Mouse (Mus musculus): ENCODE measurements around the gene Dars2. TPM values are rescaled to one million over a fixed set of nuclear protein-coding genes. Genes with fewer than 3 reads are reported as not detected.

Dars2 gene
- polyA plus RNA-seq, 1 experiment from 2014 or later: 10.9 TPM

GRCm38 (mm10) chr1:161025410-161026210 lies 44.8 kb downstream of the Dars2 start:
- H3K4me3 ChIP-seq (ENCODE audit: low read depth, low read length): no peak overlapping the region
- H3K9ac ChIP-seq (replicated peaks; ENCODE audit: low read depth): no peak overlapping the region
- WGBS: 59% methylated on average over 5 of the region's 5 CpGs
- TF ChIP-seq CTCF (IDR thresholded peaks at IDR 0.05) (no peak), EP300 (IDR thresholded peaks at IDR 0.05) (no peak)
- H3K27ac ChIP-seq (ENCODE audit: low read length): peak overlapping the region; percentile 2; the same call in 1 of the 2 replicates
- H3K9me3 ChIP-seq (ENCODE audit: low read length): no peaks in the 10 kb centered on the region
- H3K4me1 ChIP-seq (ENCODE audit: insufficient read depth, low read depth, low read length): no peaks in the 10 kb centered on the region
- ATAC-seq (peak; percentile 68), DNase-seq (ENCODE audit: low spot score) (peak; percentile 73)
- H3K27me3 ChIP-seq (replicated peaks; ENCODE audit: insufficient read depth, low read length): no peaks in the 10 kb centered on the region
- no peak overlapping the region for H3K4me2 ChIP-seq (replicated peaks; ENCODE audit: low read depth, low read length)
- H3K36me3 ChIP-seq (ENCODE audit: insufficient read depth, low read length): no peaks in the 10 kb centered on the region

- WGBS: 95% methylated on average over 14 of the region's 14 CpGs
- Histone ChIP-seq H3K4me1 (ENCODE audit: insufficient read depth, low read depth, low read length) (no peaks in the 10 kb centered on the region), H3K36me3 (ENCODE audit: insufficient read depth, low read length) (peaks cover 3% of the 10 kb centered on the region; the same call in 1 of the 2 replicates), H3K27me3 (replicated peaks; ENCODE audit: insufficient read depth, low read length) (no peaks in the 10 kb centered on the region), H3K9ac (replicated peaks; ENCODE audit: low read depth) (no peak overlapping the region), H3K4me3 (ENCODE audit: low read depth, low read length) (no peak overlapping the region), H3K27ac (ENCODE audit: low read length) (no peak overlapping the region), H3K9me3 (ENCODE audit: low read length) (no peaks in the 10 kb centered on the region), H3K4me2 (replicated peaks; ENCODE audit: low read depth, low read length) (no peak overlapping the region)
- ATAC-seq (no peak), DNase-seq (ENCODE audit: low spot score) (no peak)
- TF ChIP-seq CTCF (IDR thresholded peaks at IDR 0.05): no peak
- TF ChIP-seq EP300 (IDR thresholded peaks at IDR 0.05): no peak
These were observed 50.4 kb downstream of the Dars2 start for GRCm38 (mm10) chr1:161020051-161020450.

GRCm38 (mm10) chr1:161016378-161016777 lies 54.1 kb downstream of the Dars2 start:
- Histone ChIP-seq H3K36me3 (ENCODE audit: insufficient read depth, low read length) (peaks cover 3% of the 10 kb centered on the region; the same call in 1 of the 2 replicates), H3K27me3 (replicated peaks; ENCODE audit: insufficient read depth, low read length) (no peaks in the 10 kb centered on the region), H3K27ac (ENCODE audit: low read length) (no peak overlapping the region), H3K4me2 (replicated peaks; ENCODE audit: low read depth, low read length) (no peak overlapping the region), H3K9me3 (ENCODE audit: low read length) (no peaks in the 10 kb centered on the region), H3K9ac (replicated peaks; ENCODE audit: low read depth) (no peak overlapping the region), H3K4me3 (ENCODE audit: low read depth, low read length) (no peak overlapping the region), H3K4me1 (ENCODE audit: insufficient read depth, low read depth, low read length) (no peaks in the 10 kb centered on the region)
- ATAC-seq (no peak), DNase-seq (ENCODE audit: low spot score) (no peak)
- WGBS: 81% methylated on average over 2 of the region's 2 CpGs
- TF ChIP-seq EP300 (IDR thresholded peaks at IDR 0.05) (no peak), CTCF (IDR thresholded peaks at IDR 0.05) (no peak)

- Histone ChIP-seq H3K4me1 (ENCODE audit: insufficient read depth, low read depth, low read length) (no peaks in the 10 kb centered on the region), H3K36me3 (ENCODE audit: insufficient read depth, low read length) (0 out of 2 replicates have a peak, but pooled peaks cover 5% of the 10 kb centered on the region), H3K4me3 (ENCODE audit: low read depth, low read length) (no peak overlapping the region), H3K9ac (replicated peaks; ENCODE audit: low read depth) (no peak overlapping the region), H3K27me3 (replicated peaks; ENCODE audit: insufficient read depth, low read length) (no peaks in the 10 kb centered on the region), H3K9me3 (ENCODE audit: low read length) (no peaks in the 10 kb centered on the region), H3K27ac (ENCODE audit: low read length) (no peak overlapping the region), H3K4me2 (replicated peaks; ENCODE audit: low read depth, low read length) (no peak overlapping the region)
- no peak for DNase-seq (ENCODE audit: low spot score)
- no peak for TF ChIP-seq EP300 (IDR thresholded peaks at IDR 0.05)
- no peak for TF ChIP-seq CTCF (IDR thresholded peaks at IDR 0.05)
- ATAC-seq: no peak
- WGBS: 66% methylated on average over 4 of the region's 4 CpGs
These were observed 60.0 kb downstream of the Dars2 start for GRCm38 (mm10) chr1:161010436-161010835.

GRCm38 (mm10) chr1:161008038-161008437 lies 62.4 kb downstream of the Dars2 start:
- no peak overlapping the region for H3K4me3 ChIP-seq (ENCODE audit: low read depth, low read length)
- TF ChIP-seq CTCF (IDR thresholded peaks at IDR 0.05) (no peak), EP300 (IDR thresholded peaks at IDR 0.05) (no peak)
- no peaks in the 10 kb centered on the region for H3K4me1 ChIP-seq (ENCODE audit: insufficient read depth, low read depth, low read length)
- 80% methylated on average over 2 of the region's 2 CpGs for WGBS
- no peak for ATAC-seq
- H3K9ac ChIP-seq (replicated peaks; ENCODE audit: low read depth): no peak overlapping the region
- no peak overlapping the region for H3K27ac ChIP-seq (ENCODE audit: low read length)
- H3K27me3 ChIP-seq (replicated peaks; ENCODE audit: insufficient read depth, low read length): no peaks in the 10 kb centered on the region
- DNase-seq (ENCODE audit: low spot score): no peak
- no peak overlapping the region for H3K4me2 ChIP-seq (replicated peaks; ENCODE audit: low read depth, low read length)
- H3K9me3 ChIP-seq (ENCODE audit: low read length): no peaks in the 10 kb centered on the region
- 0 out of 2 replicates have a peak, but pooled peaks cover 5% of the 10 kb centered on the region for H3K36me3 ChIP-seq (ENCODE audit: insufficient read depth, low read length)

- Histone ChIP-seq H3K36me3 (ENCODE audit: insufficient read depth, low read length) (0 out of 2 replicates have a peak, but pooled peaks cover 5% of the 10 kb centered on the region), H3K27ac (ENCODE audit: low read length) (no peak overlapping the region), H3K4me3 (ENCODE audit: low read depth, low read length) (no peak overlapping the region), H3K27me3 (replicated peaks; ENCODE audit: insufficient read depth, low read length) (no peaks in the 10 kb centered on the region), H3K4me1 (ENCODE audit: insufficient read depth, low read depth, low read length) (no peaks in the 10 kb centered on the region), H3K4me2 (replicated peaks; ENCODE audit: low read depth, low read length) (no peak overlapping the region), H3K9ac (replicated peaks; ENCODE audit: low read depth) (no peak overlapping the region), H3K9me3 (ENCODE audit: low read length) (no peaks in the 10 kb centered on the region)
- WGBS: 88% methylated on average over 5 of the region's 5 CpGs
- TF ChIP-seq EP300 (IDR thresholded peaks at IDR 0.05) (no peak), CTCF (IDR thresholded peaks at IDR 0.05) (no peak)
- ATAC-seq: no peak
- no peak for DNase-seq (ENCODE audit: low spot score)
These were observed 64.0 kb downstream of the Dars2 start for GRCm38 (mm10) chr1:161006471-161006870.
